Mouse (Mus musculus) kidney, postnatal 14 days (tissue): ENCODE data around the gene Rbfox1.

Experiments used
- DNase-seq: peaks from one replicate; pipeline ENCODE4 v3.0.0; 2022; ENCODE audit warnings: mixed read lengths

Rbfox1 gene

GRCm38 (mm10) chr16:5997136-5997535, 112.0 kb downstream of the Rbfox1 start:
- no peak for DNase-seq

GRCm38 (mm10) chr16:5997651-5998050, 112.5 kb downstream of the Rbfox1 start:
- peak; percentile 61 for DNase-seq

GRCm38 (mm10) chr16:6000016-6000415, 114.9 kb downstream of the Rbfox1 start:
- DNase-seq, result peak; percentile 40

GRCm38 (mm10) chr16:6006996-6007395, 121.8 kb downstream of the Rbfox1 start:
- no peak for DNase-seq

GRCm38 (mm10) chr16:6012853-6013252, 127.7 kb downstream of the Rbfox1 start:
- DNase-seq, result no peak

- DNase-seq, result peak; percentile 80
These were observed 133.5 kb downstream of the Rbfox1 start for GRCm38 (mm10) chr16:6018639-6019038.

- DNase-seq, result no peak
These were observed 134.2 kb downstream of the Rbfox1 start for GRCm38 (mm10) chr16:6019361-6019760.

GRCm38 (mm10) chr16:6031280-6031679, 146.1 kb downstream of the Rbfox1 start:
- no peak for DNase-seq

GRCm38 (mm10) chr16:6032563-6032962, 147.4 kb downstream of the Rbfox1 start:
- DNase-seq, result no peak

- DNase-seq, result no peak
These were observed 149.7 kb downstream of the Rbfox1 start for GRCm38 (mm10) chr16:6034876-6035275.

- no peak for DNase-seq
These were observed 151.9 kb downstream of the Rbfox1 start for GRCm38 (mm10) chr16:6037009-6037408.

- DNase-seq, result no peak
These were observed 157.6 kb downstream of the Rbfox1 start for GRCm38 (mm10) chr16:6042766-6043165.

- DNase-seq, result no peak
These were observed 163.4 kb downstream of the Rbfox1 start for GRCm38 (mm10) chr16:6048601-6049000.

- DNase-seq, result peak; percentile 2
These were observed 177.3 kb downstream of the Rbfox1 start for GRCm38 (mm10) chr16:6062495-6062894.

- DNase-seq, result no peak
These were observed 180.3 kb downstream of the Rbfox1 start for GRCm38 (mm10) chr16:6065481-6065880.

- no peak for DNase-seq
These were observed 190.4 kb downstream of the Rbfox1 start for GRCm38 (mm10) chr16:6075442-6076050.

GRCm38 (mm10) chr16:6079017-6079416, 193.9 kb downstream of the Rbfox1 start:
- no peak for DNase-seq

GRCm38 (mm10) chr16:6084701-6085365, 199.7 kb downstream of the Rbfox1 start:
- no peak for DNase-seq

- no peak for DNase-seq
These were observed 201.0 kb downstream of the Rbfox1 start for GRCm38 (mm10) chr16:6086200-6086599.

- DNase-seq, result no peak
These were observed 206.4 kb downstream of the Rbfox1 start for GRCm38 (mm10) chr16:6091326-6092123.

- no peak for DNase-seq
These were observed 210.6 kb downstream of the Rbfox1 start for GRCm38 (mm10) chr16:6095604-6096372.

- no peak for DNase-seq
These were observed 212.3 kb downstream of the Rbfox1 start for GRCm38 (mm10) chr16:6097244-6098040.
